Mouse (Mus musculus): Measurements from ENCODE around the gene Crb3. TPM values are rescaled to one million over a fixed set of nuclear protein-coding genes. Genes with fewer than 3 reads are reported as not detected.
A peak's percentile ranks its signal among the peaks of the same experiment; 100 is the strongest.
"Not testable (repeated sequence)": the region's sequence is repeated elsewhere in the genome, so short reads cannot be mapped to it uniquely, and the experiment has no call there.

Crb3 gene
- polyA plus RNA-seq, 1 experiment from 2014 or later = 2.9 TPM

DNA sequence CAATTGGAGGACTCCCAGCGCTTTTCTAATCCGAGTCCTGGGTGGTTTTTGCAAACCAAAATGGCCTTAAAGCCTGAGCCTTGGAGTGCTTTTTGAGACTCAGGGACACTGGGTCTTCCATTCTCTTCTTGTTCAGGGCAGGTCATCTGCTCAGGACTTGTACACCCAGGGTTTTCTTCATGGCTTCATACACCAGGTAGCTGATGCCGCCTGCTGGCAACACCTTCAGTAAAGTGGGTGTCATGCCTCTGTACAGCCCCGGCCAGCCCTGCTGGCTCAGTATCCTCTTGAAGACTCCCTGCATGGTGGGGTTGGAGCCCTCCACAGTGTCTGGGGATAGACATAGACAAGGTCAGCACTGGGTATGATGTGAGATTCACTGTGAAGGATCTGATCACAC is 26.1 kb upstream of the Crb3 start:
- Histone ChIP-seq H3K4me3 (replicated peaks) (peak overlapping the region; percentile 65), H3K27ac (peak overlapping the region; percentile 89; the same call in 1 of the 2 replicates), H3K27me3 (peaks cover 4% of the 10 kb centered on the region; the same call in 1 of the 2 replicates), H3K9ac (peak overlapping the region; percentile 82), H3K4me1 (replicated peaks) (peaks cover 36% of the 10 kb centered on the region), H3K4me2 (peak overlapping the region; percentile 94), H3K9me3 (replicated peaks) (no peaks in the 10 kb centered on the region), H3K36me3 (peaks cover 14% of the 10 kb centered on the region)
- ATAC-seq (ENCODE audit: low read depth) = no peak
- no peak for DNase-seq
- 70% methylated on average over 4 of the region's 4 CpGs for WGBS (ENCODE audit: insufficient replicate concordance)

- Histone ChIP-seq H3K4me2 (no peak overlapping the region), H3K9me3 (replicated peaks) (no peaks in the 10 kb centered on the region), H3K9ac (no peak overlapping the region), H3K36me3 (no peaks in the 10 kb centered on the region), H3K4me1 (replicated peaks) (0 out of 2 replicates have a peak, but pooled peaks cover 4% of the 10 kb centered on the region), H3K27ac (no peak overlapping the region), H3K27me3 (peaks cover 23% of the 10 kb centered on the region), H3K4me3 (replicated peaks) (no peak overlapping the region)
- DNase-seq = no peak
- no peak for ATAC-seq (ENCODE audit: low read depth)
- 24% methylated on average over 8 of the region's 8 CpGs for WGBS (ENCODE audit: insufficient replicate concordance)
Measured at GRCm38 (mm10) chr17:57038978-57039377, 19.9 kb upstream of the Crb3 start.

DNA sequence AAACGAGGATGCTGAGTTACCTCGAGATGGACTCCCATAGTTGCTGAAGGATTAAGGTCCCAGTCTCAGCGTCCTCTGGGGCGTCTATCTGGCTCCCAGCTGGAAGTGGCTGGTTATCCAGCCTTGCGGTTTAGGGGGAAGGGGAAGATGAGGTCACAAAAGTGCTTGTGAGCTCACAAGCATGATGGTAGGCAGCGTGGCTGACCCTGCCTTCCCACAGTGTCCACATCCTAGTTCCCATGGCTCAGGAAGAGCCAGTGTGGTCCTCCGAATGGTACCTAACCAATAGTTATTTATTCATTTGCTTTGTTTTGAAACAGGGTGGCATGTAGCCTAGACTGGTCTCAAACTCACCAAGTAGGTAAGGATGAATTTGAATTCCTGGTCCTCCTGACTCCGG is 17.4 kb upstream of the Crb3 start, which contains the start of gene Slc25a41:
TSS of gene Slc25a41 (minus strand) at position 101 of the 400 bp plus-strand sequence.
- WGBS (ENCODE audit: insufficient replicate concordance) = 56% methylated on average over 8 of the region's 8 CpGs
- peaks cover 20% of the 10 kb centered on the region for H3K27me3 ChIP-seq

GRCm38 (mm10) chr17:57047406-57047805 is 11.5 kb upstream of the Crb3 start:
- Histone ChIP-seq H3K27ac (no peak overlapping the region), H3K4me3 (replicated peaks) (no peak overlapping the region), H3K9me3 (replicated peaks) (no peaks in the 10 kb centered on the region), H3K9ac (no peak overlapping the region), H3K4me1 (replicated peaks) (no peaks in the 10 kb centered on the region), H3K27me3 (no peaks in the 10 kb centered on the region), H3K4me2 (no peak overlapping the region), H3K36me3 (peaks cover 4% of the 10 kb centered on the region; the same call in 1 of the 2 replicates)
- 43% methylated on average over 5 of the region's 5 CpGs for WGBS (ENCODE audit: insufficient replicate concordance)
- ATAC-seq (ENCODE audit: low read depth) (peak; percentile 56), DNase-seq (no peak)

More for the DNA sequence above, 17.4 kb upstream of the Crb3 start, which contains the start of gene Slc25a41:
- Histone ChIP-seq H3K4me3 (replicated peaks) (no peak within 1 kb of the TSS), H3K4me2 (no peak within 1 kb of the TSS), H3K27ac (no peak within 1 kb of the TSS), H3K9me3 (replicated peaks) (no peaks in the 10 kb centered on the region), H3K36me3 (no peaks in the 10 kb centered on the region), H3K4me1 (replicated peaks) (0 out of 2 replicates have a peak, but pooled peaks cover 4% of the 10 kb centered on the region), H3K9ac (no peak within 1 kb of the TSS)
- no peak for DNase-seq
- no peak for ATAC-seq (ENCODE audit: low read depth)

- H3K4me3 ChIP-seq (replicated peaks) = no peak overlapping the region
- no peak overlapping the region for H3K9ac ChIP-seq
- H3K4me2 ChIP-seq = no peak overlapping the region
- ATAC-seq (ENCODE audit: low read depth) (no peak), DNase-seq (no peak)
- H3K27ac ChIP-seq = no peak overlapping the region
- 68% methylated on average over 3 of the region's 3 CpGs for WGBS (ENCODE audit: insufficient replicate concordance)
- H3K9me3 ChIP-seq (replicated peaks) = no peaks in the 10 kb centered on the region
- peaks cover 10% of the 10 kb centered on the region; the same call in 1 of the 2 replicates for H3K36me3 ChIP-seq
- H3K27me3 ChIP-seq = no peaks in the 10 kb centered on the region
- no peaks in the 10 kb centered on the region for H3K4me1 ChIP-seq (replicated peaks)
Measured at GRCm38 (mm10) chr17:57048816-57049215, 10.1 kb upstream of the Crb3 start.

DNA sequence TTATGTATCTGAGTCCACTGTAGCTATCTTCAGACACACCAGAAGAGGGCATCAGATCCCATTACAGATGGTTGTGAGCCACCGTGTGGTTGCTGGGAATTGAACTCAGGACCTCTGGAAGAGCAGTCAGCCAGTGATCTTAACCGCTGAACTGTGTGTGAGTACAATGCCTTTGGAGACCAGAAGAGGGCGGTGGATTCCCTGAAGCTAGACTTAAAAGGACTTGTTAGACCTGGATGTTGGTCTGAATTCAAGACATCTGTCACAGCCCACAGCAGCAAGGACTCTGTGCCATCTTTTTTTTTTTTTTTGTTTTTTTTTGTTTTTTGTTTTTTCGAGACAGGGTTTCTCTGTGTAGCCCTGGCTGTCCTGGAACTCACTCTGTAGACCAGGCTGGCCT is 7.2 kb upstream of the Crb3 start:
- H3K4me2 ChIP-seq; H3K27ac ChIP-seq; H3K27me3 ChIP-seq; H3K9me3 ChIP-seq (replicated peaks); H3K9ac ChIP-seq; DNase-seq; ATAC-seq (ENCODE audit: low read depth); H3K4me3 ChIP-seq (replicated peaks); H3K4me1 ChIP-seq (replicated peaks): not testable (repeated sequence)
- H3K36me3 ChIP-seq = peaks cover 15% of the 10 kb centered on the region; the same call in 1 of the 2 replicates
- WGBS (ENCODE audit: insufficient replicate concordance) = 48% methylated on average over 4 of the region's 4 CpGs

DNA sequence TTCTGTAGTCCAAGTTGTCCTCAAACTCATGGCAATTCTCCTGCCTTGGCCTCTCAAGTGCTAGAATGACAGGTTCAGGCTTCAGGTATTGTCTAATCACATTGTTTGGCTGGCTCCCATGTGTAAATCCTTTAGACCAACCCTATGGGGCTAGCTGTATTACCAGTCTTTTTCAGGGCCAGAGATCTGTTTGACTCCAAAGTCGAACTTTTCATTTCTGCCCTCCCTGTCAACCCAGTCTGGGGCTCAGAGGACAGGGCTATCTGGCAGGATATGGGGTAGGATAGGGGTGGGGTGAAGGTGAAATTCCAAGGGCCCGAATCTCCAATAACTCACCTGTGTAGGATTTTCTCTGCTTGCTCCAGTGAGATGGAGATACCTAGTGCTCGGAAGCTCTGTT is 2.7 kb upstream of the Crb3 start:
- H3K9ac ChIP-seq = no peak overlapping the region
- no peak for DNase-seq
- ATAC-seq (ENCODE audit: low read depth) = no peak
- H3K36me3 ChIP-seq = peaks cover 15% of the 10 kb centered on the region; the same call in 1 of the 2 replicates
- WGBS (ENCODE audit: insufficient replicate concordance) = 63% methylated on average over 3 of the region's 3 CpGs
- H3K4me1 ChIP-seq (replicated peaks) = peaks cover 29% of the 10 kb centered on the region
- no peak overlapping the region for H3K4me3 ChIP-seq (replicated peaks)
- H3K9me3 ChIP-seq (replicated peaks) = no peaks in the 10 kb centered on the region
- no peak overlapping the region for H3K4me2 ChIP-seq
- peak overlapping the region; percentile 47 for H3K27ac ChIP-seq
- H3K27me3 ChIP-seq = peaks cover 39% of the 10 kb centered on the region

GRCm38 (mm10) chr17:57059486-57059977 is 627 bp downstream of the Crb3 start, which contains the start of gene Slc25a23:
TSS of gene Slc25a23 (minus strand) at chr17:57059863.
- Histone ChIP-seq H3K4me2 (peak within 1 kb of the TSS; percentile 84), H3K4me1 (replicated peaks) (peaks cover 41% of the 10 kb centered on the region), H3K9ac (peak within 1 kb of the TSS; percentile 73), H3K36me3 (peaks cover 5% of the 10 kb centered on the region; the same call in 1 of the 2 replicates), H3K27me3 (peaks cover 70% of the 10 kb centered on the region), H3K27ac (peak within 1 kb of the TSS; percentile 58), H3K4me3 (replicated peaks) (peak within 1 kb of the TSS; percentile 69), H3K9me3 (replicated peaks) (no peaks in the 10 kb centered on the region)
- no peak for DNase-seq
- peak; percentile 6; the same call in 1 of the 2 replicates for ATAC-seq (ENCODE audit: low read depth)
- WGBS (ENCODE audit: insufficient replicate concordance) = under 1% methylated on average over 40 of the region's 45 CpGs

DNA sequence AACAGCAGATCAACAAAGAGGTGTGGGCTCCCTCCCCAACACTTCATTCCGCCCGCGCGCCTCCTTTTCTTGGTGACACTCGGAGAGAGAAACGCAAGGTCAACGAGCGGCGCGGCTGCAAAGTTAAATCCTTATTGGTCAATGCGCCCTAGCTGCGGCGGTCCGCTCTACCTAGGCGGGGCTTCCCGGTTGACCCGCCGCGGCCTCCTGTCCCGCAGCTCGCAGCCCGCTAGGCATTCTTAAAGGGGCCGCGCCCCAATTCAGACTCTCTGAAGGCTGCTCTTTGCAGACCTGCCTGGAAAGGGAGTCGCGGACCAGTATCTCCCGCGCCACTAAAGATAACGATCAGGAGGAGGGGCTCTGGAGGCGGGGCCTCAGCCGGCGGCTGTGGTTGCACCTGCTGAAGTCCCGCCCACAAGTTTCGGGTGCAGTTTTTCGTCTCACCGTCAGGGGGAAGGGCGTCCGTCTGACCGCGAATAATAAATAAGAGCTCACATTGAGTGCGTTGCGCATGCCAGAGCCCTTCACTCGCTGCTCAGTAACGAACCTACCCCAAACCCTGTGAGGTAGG is 1.4 kb downstream of the Crb3 start:
- H3K4me2 ChIP-seq = peak overlapping the region; percentile 84
- H3K27me3 ChIP-seq = peaks cover 78% of the 10 kb centered on the region
- DNase-seq (peak; percentile 89), ATAC-seq (ENCODE audit: low read depth) (peak; percentile 79)
- H3K9ac ChIP-seq = peak overlapping the region; percentile 73
- peaks cover 1% of the 10 kb centered on the region; the same call in 1 of the 2 replicates for H3K36me3 ChIP-seq
- peaks cover 41% of the 10 kb centered on the region for H3K4me1 ChIP-seq (replicated peaks)
- under 1% methylated on average over 44 of the region's 44 CpGs for WGBS (ENCODE audit: insufficient replicate concordance)
- H3K4me3 ChIP-seq (replicated peaks) = peak overlapping the region; percentile 69
- no peaks in the 10 kb centered on the region for H3K9me3 ChIP-seq (replicated peaks)
- H3K27ac ChIP-seq = peak overlapping the region; percentile 58

DNA sequence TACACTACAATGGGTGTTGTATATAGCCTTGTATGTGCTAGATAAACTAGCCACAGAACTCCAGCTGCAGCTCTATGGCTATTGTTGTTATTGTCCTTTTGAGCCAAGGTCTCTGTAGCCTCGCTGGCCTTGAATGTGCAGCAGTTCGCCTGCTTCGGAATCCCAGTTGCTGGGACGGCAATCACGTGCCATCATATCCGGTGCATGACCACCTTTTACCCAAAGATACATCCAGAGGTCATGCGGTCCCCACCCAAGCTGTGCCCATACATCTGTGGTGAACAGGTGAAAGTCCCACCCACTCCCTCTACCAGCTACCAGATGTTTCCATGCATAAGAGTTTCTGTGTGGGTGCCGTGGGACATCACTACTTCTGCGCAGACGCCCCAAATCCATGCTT is 2.2 kb downstream of the Crb3 start:
- ATAC-seq (ENCODE audit: low read depth) (no peak), DNase-seq (no peak)
- H3K9me3 ChIP-seq (replicated peaks) = no peaks in the 10 kb centered on the region
- H3K4me2 ChIP-seq = peak overlapping the region; percentile 84
- H3K4me3 ChIP-seq (replicated peaks) = peak overlapping the region; percentile 69; the same call in 1 of the 2 replicates
- 35% methylated on average over 10 of the region's 10 CpGs for WGBS (ENCODE audit: insufficient replicate concordance)
- H3K9ac ChIP-seq = no peak overlapping the region
- peaks cover 82% of the 10 kb centered on the region for H3K27me3 ChIP-seq
- H3K36me3 ChIP-seq = no peaks in the 10 kb centered on the region
- peaks cover 43% of the 10 kb centered on the region for H3K4me1 ChIP-seq (replicated peaks)
- H3K27ac ChIP-seq = no peak overlapping the region

DNA sequence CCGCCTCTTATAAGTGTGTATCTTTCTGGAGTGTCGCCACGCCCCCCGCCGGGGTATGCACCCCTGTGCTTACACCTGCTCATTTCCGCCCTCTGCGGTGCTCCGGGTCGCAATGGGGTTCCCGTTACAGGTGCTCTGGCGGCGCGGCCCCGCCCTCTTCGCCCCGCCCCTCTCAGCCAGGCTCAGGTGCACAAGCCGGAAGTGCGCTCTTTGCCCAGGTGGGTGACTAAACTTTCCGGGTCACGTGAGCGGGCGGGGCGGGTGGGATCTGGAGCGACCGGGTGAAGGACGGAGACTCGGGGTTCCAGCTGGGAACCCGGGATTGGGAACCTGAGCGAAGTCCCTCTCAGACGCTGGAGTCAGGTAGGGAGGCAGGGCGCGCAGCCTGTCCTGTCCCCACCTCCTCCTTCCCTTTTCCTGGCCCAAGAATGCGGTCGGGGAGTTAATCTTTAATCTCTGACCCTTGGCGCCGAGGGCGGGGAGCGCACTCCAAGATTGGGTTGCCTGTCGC is 3.2 kb downstream of the Crb3 start:
- no peak for ATAC-seq (ENCODE audit: low read depth)
- H3K9ac ChIP-seq = peak overlapping the region; percentile 13; the same call in 1 of the 2 replicates
- no peak overlapping the region for H3K27ac ChIP-seq
- peaks cover 53% of the 10 kb centered on the region for H3K4me1 ChIP-seq (replicated peaks)
- no peak for DNase-seq
- H3K4me2 ChIP-seq = peak overlapping the region; percentile 64
- H3K27me3 ChIP-seq = peaks cover 89% of the 10 kb centered on the region
- no peaks in the 10 kb centered on the region for H3K36me3 ChIP-seq
- WGBS (ENCODE audit: insufficient replicate concordance) = under 1% methylated on average over 39 of the region's 39 CpGs
- peak overlapping the region; percentile 49 for H3K4me3 ChIP-seq (replicated peaks)
- H3K9me3 ChIP-seq (replicated peaks) = no peaks in the 10 kb centered on the region

Data from liver, embryonic 13.5 days (tissue).